Mouse (Mus musculus) adrenal gland, postnatal 36 days (tissue): ENCODE measurements around the gene A630073D07Rik. TPM values are rescaled to one million over a fixed set of nuclear protein-coding genes. Genes with fewer than 3 reads are reported as not detected.
"Not testable (repeated sequence)": the region's sequence is repeated elsewhere in the genome, so short reads cannot be mapped to it uniquely, and the experiment has no call there.

Source experiments
- DNase-seq, 2 experiments: peaks; one replicate each; pipeline ENCODE4 v3.0.0; 2021; ENCODE audit warnings: mixed read lengths in 1 of 2
- long read RNA-seq, 2 experiments: library from polyadenylated mRNA; stranded (forward); transcript quantifications; one replicate each; pipeline ENCODE4 v2.0.0; 2021; ENCODE audit warnings: borderline sequencing depth in 2 of 2
- total RNA-seq, 2 experiments: library from RNA; stranded (reverse); gene quantifications; 2 replicates each; pipeline ENCODE4 v1.2.3; 2021

A630073D07Rik gene
- not detected for total RNA-seq
- long read RNA-seq, experiment 1 = 0 reads
- long read RNA-seq, experiment 2 = 0 reads

GRCm38 (mm10) chr6:132651426-132651825 is at the start of gene A630073D07Rik:
Gene A630073D07Rik (minus strand): TSS chr6:132651526.
- no peak for DNase-seq

DNA sequence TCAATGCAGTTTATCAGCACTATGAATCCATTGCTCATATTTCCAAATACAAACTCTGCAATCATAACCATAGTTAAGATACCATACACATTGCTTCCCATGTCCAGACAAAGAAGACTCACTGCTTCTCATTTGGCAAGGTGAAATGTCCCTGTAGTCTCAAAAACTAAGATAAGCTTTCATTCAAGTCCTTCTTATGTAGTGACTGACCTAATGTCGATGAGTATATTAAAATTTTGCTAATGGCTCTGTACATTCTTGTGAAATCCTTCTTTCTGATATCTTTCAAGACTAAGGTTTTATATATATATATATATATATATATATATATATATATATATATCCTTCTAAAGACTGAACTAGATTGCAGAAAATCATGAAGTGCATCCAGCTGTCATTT is 49.6 kb upstream of the A630073D07Rik start, which contains the start of gene Tas2r121:
TSS of gene Tas2r121 (minus strand) at position 101 of the 400 bp plus-strand sequence.
- no peak for DNase-seq

- DNase-seq = peak; percentile 11 to 35
These were observed 40.3 kb upstream of the A630073D07Rik start for GRCm38 (mm10) chr6:132691596-132691995.

- no peak for DNase-seq
These were observed 5.3 kb upstream of the A630073D07Rik start, which contains the start of gene Tas2r120 for GRCm38 (mm10) chr6:132656653-132657052. Gene Tas2r120 (plus strand): TSS chr6:132656953.

DNA sequence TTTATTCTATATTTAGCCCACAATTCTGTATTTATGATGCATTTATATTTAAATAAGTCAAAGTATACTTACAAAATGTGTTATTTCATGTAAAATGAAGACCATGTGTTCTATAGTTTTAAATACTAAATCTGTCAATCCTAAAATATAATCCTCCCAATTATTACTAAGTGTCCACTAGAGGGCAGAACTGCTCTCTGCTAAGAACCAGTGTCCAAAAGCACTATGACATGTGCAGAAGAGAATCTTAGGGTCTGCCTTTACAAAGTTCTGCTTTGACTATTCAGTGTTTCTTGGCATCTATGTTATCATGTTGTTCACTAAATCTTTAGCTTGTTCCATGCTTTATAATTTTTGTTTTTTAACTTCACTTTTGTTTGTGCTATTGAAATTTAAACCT is 1.9 kb downstream of the A630073D07Rik start:
- DNase-seq = peak in 1 of 2 experiments; percentile 7

DNA sequence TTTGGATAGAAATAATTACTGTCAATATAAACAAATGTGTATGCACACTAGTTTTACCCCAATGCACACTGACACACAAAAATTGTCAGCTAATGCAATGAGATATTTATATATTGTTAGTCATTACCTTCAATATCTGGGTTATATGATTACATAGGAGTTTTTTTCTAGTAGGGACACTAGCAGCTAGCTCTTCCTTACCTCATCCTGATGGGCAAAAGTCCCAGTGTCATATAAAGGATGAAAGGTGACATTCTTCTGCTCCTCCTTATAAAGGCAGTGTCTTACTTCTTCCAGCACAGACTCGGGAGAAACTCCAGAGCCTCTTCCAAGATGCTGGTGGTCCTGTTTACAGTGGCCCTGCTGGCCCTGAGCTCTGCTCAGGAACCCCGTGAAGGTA is 55.7 kb downstream of the A630073D07Rik start, which contains the start of gene Prp2:
TSS of gene Prp2 (plus strand) at position 301 of the 400 bp plus-strand sequence.
- DNase-seq = not testable (repeated sequence)

Other genes with a start within 250 kb of the A630073D07Rik start
- not detected for gene Prh1, start 81.7 kb downstream of the A630073D07Rik start, total RNA-seq
- gene Prp2, start 55.6 kb downstream of the A630073D07Rik start, total RNA-seq = not detected
- gene Tas2r120, start 5.4 kb upstream of the A630073D07Rik start, total RNA-seq = not detected
- gene Tas2r121, start 49.5 kb upstream of the A630073D07Rik start, total RNA-seq = not detected
- gene Tas2r122, start 60.4 kb upstream of the A630073D07Rik start, total RNA-seq = not detected
- not detected for gene Tas2r115, start 86.5 kb upstream of the A630073D07Rik start, total RNA-seq
- not detected for gene Tas2r124, start 103.2 kb upstream of the A630073D07Rik start, total RNA-seq
- not detected for gene Tas2r102, start 110.6 kb upstream of the A630073D07Rik start, total RNA-seq
- gene Tas2r136, start 126.6 kb upstream of the A630073D07Rik start, total RNA-seq = not detected
- gene Tas2r117, start 151.3 kb upstream of the A630073D07Rik start, total RNA-seq = not detected
- gene Tas2r123, start 195.6 kb upstream of the A630073D07Rik start, total RNA-seq = not detected
- gene Tas2r116, start 203.9 kb upstream of the A630073D07Rik start, total RNA-seq = not detected
- gene Tas2r110, start 216.5 kb upstream of the A630073D07Rik start, total RNA-seq = not detected
- gene Tas2r113, start 241.5 kb upstream of the A630073D07Rik start, total RNA-seq = not detected